Mouse (Mus musculus) heart, adult 8-10 months (tissue): ENCODE results near the gene Vmn2r124. TPM values are rescaled to one million over a fixed set of nuclear protein-coding genes. Genes with fewer than 3 reads are reported as not detected.
"Not testable (repeated sequence)": the region's sequence is repeated elsewhere in the genome, so short reads cannot be mapped to it uniquely, and the experiment has no call there.

ENCODE experiments used
- DNase-seq: peaks from one replicate; pipeline ENCODE4 v3.0.0; 2022; ENCODE audit warnings: low spot score
- total RNA-seq, 4 experiments: library from RNA; stranded (reverse); gene quantifications; 2 replicates each; pipeline ENCODE4 v1.2.4; 2022

The Vmn2r124 gene
- total RNA-seq, result not detected

- no peak for DNase-seq
These were observed at the start of gene Vmn2r124 for GRCm38 (mm10) chr17:18049124-18049523. Gene Vmn2r124, plus strand, starts transcription at chr17:18049424.

DNA sequence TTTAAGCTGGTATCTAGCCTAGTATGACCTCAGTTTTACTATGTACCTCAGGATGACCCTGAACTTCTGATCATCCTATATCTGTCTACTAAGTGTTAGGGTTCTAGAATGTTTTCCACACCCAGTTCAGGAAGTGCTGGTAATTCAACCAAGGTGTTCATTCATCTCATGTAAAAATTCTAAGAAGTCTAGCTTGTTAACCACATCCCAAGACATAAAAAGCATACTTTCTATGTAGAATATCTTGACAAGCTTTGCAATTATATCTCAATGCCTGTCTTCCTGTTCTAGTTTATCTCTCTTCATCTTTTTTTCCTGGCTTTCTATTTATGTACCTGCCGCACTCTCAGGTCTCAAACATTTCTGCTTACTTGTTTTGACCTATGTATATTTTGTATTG lies 44.5 kb upstream of the Vmn2r124 start:
- no peak for DNase-seq

DNA sequence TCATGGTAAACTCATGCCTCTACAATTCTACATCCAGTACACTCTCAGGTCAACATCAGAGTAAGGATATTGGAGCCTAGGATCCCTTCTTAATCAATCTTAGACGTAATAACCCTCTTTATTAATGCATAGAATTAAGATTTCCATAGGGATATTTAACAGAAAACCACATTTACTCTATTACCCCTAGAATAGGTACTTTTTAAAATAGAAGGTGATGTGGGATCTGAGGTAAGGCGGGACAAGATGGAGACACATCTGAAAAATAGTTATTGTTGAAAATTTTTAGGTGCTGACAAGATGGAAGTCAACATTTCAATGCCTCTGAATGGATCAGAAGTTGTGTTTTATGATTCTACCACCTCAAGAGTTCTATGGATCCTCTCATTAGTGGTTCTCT lies 27.8 kb upstream of the Vmn2r124 start, which contains the start of gene Fpr-rs4:
TSS of gene Fpr-rs4 (plus strand) at position 301 of the 400 bp plus-strand sequence.
- DNase-seq, result no peak

DNA sequence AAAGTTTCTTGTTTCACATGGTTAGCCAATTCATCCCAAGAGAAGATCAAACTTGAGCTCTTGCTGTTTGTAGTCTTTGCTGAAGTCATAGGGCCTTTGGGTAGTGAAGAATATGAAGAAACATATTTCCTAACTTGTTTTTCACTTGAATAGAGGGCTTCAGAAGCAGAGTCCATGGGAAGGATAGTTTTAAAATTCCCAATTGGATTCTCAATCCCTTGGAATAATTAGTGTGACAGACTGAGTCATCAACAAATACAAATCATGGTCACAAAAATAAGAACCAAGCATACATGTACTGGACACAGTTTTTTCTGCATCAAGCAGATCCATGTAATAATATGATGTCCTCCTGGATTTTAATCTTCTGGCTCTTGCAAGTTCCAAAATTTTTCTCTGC lies 35.5 kb downstream of the Vmn2r124 start, which contains the start of gene Vmn2r91:
TSS of gene Vmn2r91 (plus strand) at position 301 of the 400 bp plus-strand sequence.
- DNase-seq, result not testable (repeated sequence)

- not testable (repeated sequence) for DNase-seq
These were observed 46.4 kb downstream of the Vmn2r124 start for GRCm38 (mm10) chr17:18095626-18096025.

DNA sequence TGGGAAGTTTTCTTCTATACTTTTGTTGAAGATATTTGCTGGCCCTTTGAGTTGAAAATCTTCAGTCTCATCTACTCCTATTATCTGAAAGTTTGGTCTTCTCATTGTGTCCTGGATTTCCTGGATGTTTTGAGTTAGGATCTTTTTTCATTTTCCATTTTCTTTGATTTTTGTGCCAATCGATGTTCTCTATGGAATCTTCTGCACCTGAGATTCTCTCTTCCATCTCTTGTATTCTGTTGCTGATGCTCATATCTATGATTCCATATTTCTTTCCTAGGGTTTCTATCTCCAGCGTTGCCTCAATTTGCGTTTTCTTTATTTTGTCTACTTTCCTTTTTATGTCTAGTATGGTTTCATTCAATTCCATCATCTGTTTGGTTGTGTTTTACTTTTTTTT lies 53.0 kb downstream of the Vmn2r124 start:
- not testable (repeated sequence) for DNase-seq

Other genes with a start within 250 kb of the Vmn2r124 start
- gene Spaca6, start 222.3 kb upstream of the Vmn2r124 start, total RNA-seq, result 10 to 100 TPM in 2 of 4 experiments, 1 to 10 TPM in 2; 8.9 to 14.9 (median 10.6) TPM
- gene Has1, start 194.2 kb upstream of the Vmn2r124 start, total RNA-seq, result under 1 TPM in 3 of 4 experiments, not detected in 1; 0.57 to 0.97 (median 0.75) TPM
- gene Fpr1, start 165.5 kb upstream of the Vmn2r124 start, total RNA-seq, result not detected
- gene Fpr2, start 161.6 kb upstream of the Vmn2r124 start, total RNA-seq, result under 1 TPM in 2 of 4 experiments, not detected in 2; 0.32 to 0.38 TPM
- gene Fpr3, start 161.6 kb upstream of the Vmn2r124 start, total RNA-seq, result not detected
- gene Fpr-rs4, start 27.7 kb upstream of the Vmn2r124 start, total RNA-seq, result not detected
- not detected for gene Vmn2r91, start 35.6 kb downstream of the Vmn2r124 start, total RNA-seq
- gene Vmn2r92, start 102.5 kb downstream of the Vmn2r124 start, total RNA-seq, result not detected
- not detected for gene Vmn2r94, start 228.3 kb downstream of the Vmn2r124 start, total RNA-seq
- gene Vmn2r93, start 248.7 kb downstream of the Vmn2r124 start, total RNA-seq, result not detected